14 mouse cellular contexts compared by ENCODE assay signal in genomic region chr17:56537912-56538311, GRCm38 (mm10). TPM values are rescaled to one million over a fixed set of nuclear protein-coding genes. Genes with fewer than 3 reads are reported as not detected.
A peak's percentile ranks its signal among the peaks of the same experiment; 100 is the strongest.
DNase-seq lines count a peak whose midpoint lies in the region; ATAC-seq and TF ChIP-seq lines count a peak whose summit lies in the region.
"Had no signal": no experiment of that assay in that cellular context is flagged by ENCODE, and none has a peak within 500 bp of the region (broad histone marks: within the 10 kb centered on the region; RNA-seq: fewer than 3 reads in every experiment).

No protein-coding gene starts in this region.

- peak overlapping the region; percentile 41; the same call in 1 of the 2 replicates for H3K27ac ChIP-seq in layer of hippocampus, adult 2 months
- H3K27ac ChIP-seq in forebrain, embryonic 16.5 days (ENCODE audit: low read length), result peak overlapping the region; percentile 31
- H3K27ac ChIP-seq in midbrain, embryonic 15.5 days, result peak overlapping the region; percentile 57
- H3K27ac ChIP-seq in kidney, adult 2 months (ENCODE audit: insufficient read depth, low read depth, low read length), result no peak overlapping the region
- H3K27ac ChIP-seq: embryonic facial prominence, embryonic 12.5 days; liver, embryonic 13.5 days had no signal

- peak in 1 of 2 experiments; percentile 55 for DNase-seq in layer of hippocampus, adult 2 months (ENCODE audit: low spot score in 2 of 2)
- DNase-seq in layer of hippocampus, adult 9-11 months, result no peak
- peak; percentile 53 for DNase-seq in embryo, embryonic 11 days
- no peak for DNase-seq in kidney, adult 2 months
- DNase-seq in thymus, postnatal 14 days, result no peak
- no peak for DNase-seq in adrenal gland, adult (ENCODE audit: inconsistent age in 2 of 2, low spot score in 1 of 2)
- DNase-seq: adrenal gland, postnatal 14 days; liver, embryonic 13.5 days had no signal

- H3K27me3 ChIP-seq in forebrain, embryonic 16.5 days (replicated peaks; ENCODE audit: control insufficient read depth, insufficient read depth, low read length), result no peaks in the 10 kb centered on the region
- H3K27me3 ChIP-seq in midbrain, embryonic 15.5 days (replicated peaks), result no peaks in the 10 kb centered on the region
- no peaks in the 10 kb centered on the region for H3K27me3 ChIP-seq in kidney, adult 2 months (replicated peaks; ENCODE audit: control insufficient read depth, insufficient read depth, low read length)
- H3K27me3 ChIP-seq: embryonic facial prominence, embryonic 12.5 days had no signal

- H3K36me3 ChIP-seq in forebrain, embryonic 16.5 days (ENCODE audit: control insufficient read depth, insufficient read depth), result no peaks in the 10 kb centered on the region
- no peaks in the 10 kb centered on the region for H3K36me3 ChIP-seq in midbrain, embryonic 15.5 days (replicated peaks)
- no peaks in the 10 kb centered on the region for H3K36me3 ChIP-seq in kidney, adult 2 months (ENCODE audit: control insufficient read depth, insufficient read depth, low read length)
- H3K36me3 ChIP-seq: embryonic facial prominence, embryonic 12.5 days; liver, embryonic 13.5 days had no signal

- no peaks in the 10 kb centered on the region for H3K9me3 ChIP-seq in forebrain, embryonic 16.5 days (ENCODE audit: control insufficient read depth, low read length)
- H3K9me3 ChIP-seq in midbrain, embryonic 15.5 days, result no peaks in the 10 kb centered on the region
- H3K9me3 ChIP-seq: embryonic facial prominence, embryonic 12.5 days; liver, embryonic 13.5 days had no signal

- TF ChIP-seq CTCF in layer of hippocampus, adult 2 months (conservative IDR thresholded peaks at IDR 0.05), result peak; percentile 69
- TF ChIP-seq CTCF in kidney, adult 2 months (conservative IDR thresholded peaks at IDR 0.05; ENCODE audit: insufficient read depth, insufficient read length, low read depth, low read length), result no peak

- peak; percentile 47 for ATAC-seq in forebrain, embryonic 16.5 days
- peak; percentile 44; the same call in 1 of the 2 replicates for ATAC-seq in midbrain, embryonic 15.5 days (replicated peaks)

- no peak overlapping the region for H3K4me2 ChIP-seq in forebrain, embryonic 16.5 days (ENCODE audit: low read length)
- no peak overlapping the region for H3K4me2 ChIP-seq in midbrain, embryonic 15.5 days
- H3K4me2 ChIP-seq: embryonic facial prominence, embryonic 12.5 days; liver, embryonic 13.5 days had no signal

- no peak for TF ChIP-seq POLR2A in kidney, adult 2 months (IDR thresholded peaks at IDR 0.05; ENCODE audit: low read depth, low read length)

- no peak overlapping the region for H3K9ac ChIP-seq in forebrain, embryonic 16.5 days (replicated peaks; ENCODE audit: low read depth, low read length)
- no peak overlapping the region for H3K9ac ChIP-seq in midbrain, embryonic 15.5 days
- H3K9ac ChIP-seq: embryonic facial prominence, embryonic 12.5 days; liver, embryonic 13.5 days had no signal

- peaks cover 28% of the 10 kb centered on the region for H3K4me1 ChIP-seq in forebrain, embryonic 16.5 days (replicated peaks; ENCODE audit: control insufficient read depth, insufficient read depth, low read length)
- H3K4me1 ChIP-seq in midbrain, embryonic 15.5 days, result peaks cover 25% of the 10 kb centered on the region
- no peaks in the 10 kb centered on the region for H3K4me1 ChIP-seq in kidney, adult 2 months (ENCODE audit: control insufficient read depth, insufficient read depth, low read length)
- H3K4me1 ChIP-seq: embryonic facial prominence, embryonic 12.5 days had no signal

- WGBS in forebrain, embryonic 16.5 days, result 10% methylated on average over 8 of the region's 8 CpGs
- 8% methylated on average over 8 of the region's 8 CpGs for WGBS in midbrain, embryonic 15.5 days
- 35% methylated on average over 8 of the region's 8 CpGs for WGBS in kidney, adult 2 months

- no peak overlapping the region for H3K4me3 ChIP-seq in layer of hippocampus, adult 2 months
- H3K4me3 ChIP-seq in forebrain, embryonic 16.5 days (replicated peaks; ENCODE audit: low read length), result no peak overlapping the region
- no peak overlapping the region for H3K4me3 ChIP-seq in midbrain, embryonic 15.5 days
- no peak overlapping the region for H3K4me3 ChIP-seq in kidney, adult 2 months (ENCODE audit: insufficient read depth, low read depth, low read length)
- H3K4me3 ChIP-seq: embryonic facial prominence, embryonic 12.5 days; liver, embryonic 13.5 days; myocyte had no signal

RNA-seq across cellular contexts. Expression of gene Gm20219, which starts 16.3 kb away (rescaled TPM):
- 1 to 10 TPM; 3.5 to 5.1 TPM for total RNA-seq in layer of hippocampus, adult 2 months (2021)
- 0.51 and 0.92 TPM in 2 replicates for polyA plus RNA-seq in forebrain, embryonic 16.5 days (2015; fragmentation: Nextera tagmentation; extraction: Ambion mirVana)
- polyA plus RNA-seq in midbrain, embryonic 15.5 days (2015; fragmentation: Nextera tagmentation; extraction: Ambion mirVana), result 1.4 and 2.0 TPM in 2 replicates
- 1.7 and 2.1 TPM in 2 replicates for polyA plus RNA-seq in kidney, adult 2 months (2012; rRNA removed)

RNA-seq across cellular contexts. Expression of gene Znrf4, which starts 25.7 kb away (rescaled TPM):
- not detected for total RNA-seq in layer of hippocampus, adult 2 months (2021)
- polyA plus RNA-seq in forebrain, embryonic 16.5 days (2015; fragmentation: Nextera tagmentation; extraction: Ambion mirVana), result 0.21 TPM in 1 of 2 replicates, not detected in the other
- polyA plus RNA-seq in midbrain, embryonic 15.5 days (2015; fragmentation: Nextera tagmentation; extraction: Ambion mirVana), result not detected in 2 replicates
- polyA plus RNA-seq in kidney, adult 2 months (2012; rRNA removed), result 0.17 and 0.52 TPM in 2 replicates
- total RNA-seq: adrenal gland, postnatal 14 days; ES-E14 had no signal
- polyA plus RNA-seq: embryonic facial prominence, embryonic 12.5 days; large intestine, adult 2 months; liver, embryonic 13.5 days; myocyte had no signal

RNA-seq across cellular contexts. Expression of gene Safb2, which starts 46.5 kb away (rescaled TPM):
- 100 to 1,000 TPM; 134 to 168 TPM for total RNA-seq in layer of hippocampus, adult 2 months (2021)
- 72.9 and 85.4 TPM in 2 replicates for polyA plus RNA-seq in forebrain, embryonic 16.5 days (2015; fragmentation: Nextera tagmentation; extraction: Ambion mirVana)
- polyA plus RNA-seq in midbrain, embryonic 15.5 days (2015; fragmentation: Nextera tagmentation; extraction: Ambion mirVana), result 78.4 and 86.1 TPM in 2 replicates
- 68.4 and 77.1 TPM in 2 replicates for polyA plus RNA-seq in kidney, adult 2 months (2012; rRNA removed)

RNA-seq across cellular contexts. Expression of gene Safb, which starts 46.7 kb away (rescaled TPM):
- 100 to 1,000 TPM; 162 to 193 TPM for total RNA-seq in layer of hippocampus, adult 2 months (2021)
- polyA plus RNA-seq in forebrain, embryonic 16.5 days (2015; fragmentation: Nextera tagmentation; extraction: Ambion mirVana), result 121 and 133 TPM in 2 replicates
- 120 and 129 TPM in 2 replicates for polyA plus RNA-seq in midbrain, embryonic 15.5 days (2015; fragmentation: Nextera tagmentation; extraction: Ambion mirVana)
- polyA plus RNA-seq in kidney, adult 2 months (2012; rRNA removed), result 67.6 and 87.0 TPM in 2 replicates
